Mouse (Mus musculus) midbrain, embryonic 16.5 days (tissue): ENCODE measurements around the gene Gm21083. TPM values are rescaled to one million over a fixed set of nuclear protein-coding genes. Genes with fewer than 3 reads are reported as not detected.
"Not testable (repeated sequence)": the region's sequence is repeated elsewhere in the genome, so short reads cannot be mapped to it uniquely, and the experiment has no call there.

Experiments used
- ATAC-seq: fragments of 200-750 bp; cut with Nextera tagmentation; 2 replicates; pipeline ENCODE4 v1.8.0; 2017; ENCODE audit warnings: moderate TSS enrichment
- H3K27ac ChIP-seq: fragments of 300-500 bp; sonication (generic); 2 replicates; pipeline ENCODE4 v1.5.1; 2014; ENCODE audit warnings: mild to moderate bottlenecking, low read length, mixed read lengths
- H3K27me3 ChIP-seq: fragments of 300-500 bp; sonication (generic); 2 replicates; pipeline ENCODE4 v1.6.1; 2014; ENCODE audit warnings: low read depth, low read length, mixed read lengths; ENCODE audit not compliant: control insufficient read depth, insufficient read depth
- H3K36me3 ChIP-seq: fragments of 300-500 bp; sonication (generic); 2 replicates; pipeline ENCODE4 v1.6.1; 2014; ENCODE audit warnings: mild to moderate bottlenecking, low read length, moderate library complexity, mixed read lengths; ENCODE audit not compliant: control insufficient read depth, insufficient read depth
- H3K4me1 ChIP-seq: fragments of 300-500 bp; sonication (generic); 2 replicates; pipeline ENCODE4 v1.6.1; 2014; ENCODE audit warnings: mild to moderate bottlenecking, low read length, mixed read lengths; ENCODE audit not compliant: control insufficient read depth, insufficient read depth
- H3K4me2 ChIP-seq: fragments of 300-500 bp; sonication (generic); 2 replicates; pipeline ENCODE4 v1.6.1; 2014; ENCODE audit warnings: mild to moderate bottlenecking, low read length, mixed read lengths
- H3K4me3 ChIP-seq: fragments of 300-500 bp; sonication (generic); 2 replicates; pipeline ENCODE4 v1.5.1; 2014; ENCODE audit warnings: low read depth, mild to moderate bottlenecking, low read length, moderate library complexity, mixed read lengths
- H3K9ac ChIP-seq: fragments of 300-500 bp; sonication (generic); 2 replicates; pipeline ENCODE4 v1.6.1; 2014; ENCODE audit warnings: low read depth, low read length, mixed read lengths
- H3K9me3 ChIP-seq: fragments of 300-500 bp; sonication (generic); replicated peaks from 2 replicates; pipeline ENCODE4 v1.6.1; 2014; ENCODE audit warnings: mild to moderate bottlenecking, low read length, mixed read lengths; ENCODE audit not compliant: control insufficient read depth, poor library complexity, severe bottlenecking
- WGBS: fragments of 180-500 bp; shearing (Covaris S2); extraction: QIAGEN DNeasy Blood & Tissue Kit; methylation state at CpG from one replicate; pipeline ENCODE4 v1.1.7; 2014; 5-methylcytosine and 5-hydroxymethylcytosine counted together
- polyA plus RNA-seq: library from polyadenylated mRNA; unstranded; fragments of >200 nt; fragmentation: Nextera tagmentation; extraction: Ambion mirVana; gene quantifications from 2 replicates; pipeline ENCODE4 v1.2.1, GENCODE M21; 2015

Gene Gm21083
- polyA plus RNA-seq, 1 experiment from 2014 or later = not detected

DNA sequence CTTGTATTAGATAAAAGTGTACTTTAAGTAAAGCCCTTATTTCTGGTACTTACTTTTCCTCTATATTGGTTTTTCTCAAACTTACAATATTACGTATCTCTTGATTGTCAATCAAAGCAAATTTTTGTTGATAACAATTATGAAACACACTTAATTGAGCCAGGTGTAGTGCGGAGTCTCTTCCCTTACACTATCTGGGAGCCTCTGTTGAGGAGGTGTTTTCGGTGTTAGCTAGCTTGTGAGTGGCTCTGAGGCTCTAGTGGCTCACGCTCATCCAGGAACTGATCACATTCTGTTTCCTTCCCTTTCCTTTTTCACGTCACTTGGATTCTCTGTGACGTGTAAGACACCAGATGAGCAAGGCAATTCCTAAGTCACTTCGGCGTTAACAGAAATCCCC lies 26.5 kb downstream of the Gm21083 start:
- not testable (repeated sequence) for H3K36me3 ChIP-seq, H3K4me2 ChIP-seq, H3K27me3 ChIP-seq, H3K4me3 ChIP-seq, H3K27ac ChIP-seq, ATAC-seq, H3K4me1 ChIP-seq, H3K9ac ChIP-seq
- H3K9me3 ChIP-seq = peaks cover 21% of the 10 kb centered on the region
- 75% methylated on average over 8 of the region's 8 CpGs for WGBS

DNA sequence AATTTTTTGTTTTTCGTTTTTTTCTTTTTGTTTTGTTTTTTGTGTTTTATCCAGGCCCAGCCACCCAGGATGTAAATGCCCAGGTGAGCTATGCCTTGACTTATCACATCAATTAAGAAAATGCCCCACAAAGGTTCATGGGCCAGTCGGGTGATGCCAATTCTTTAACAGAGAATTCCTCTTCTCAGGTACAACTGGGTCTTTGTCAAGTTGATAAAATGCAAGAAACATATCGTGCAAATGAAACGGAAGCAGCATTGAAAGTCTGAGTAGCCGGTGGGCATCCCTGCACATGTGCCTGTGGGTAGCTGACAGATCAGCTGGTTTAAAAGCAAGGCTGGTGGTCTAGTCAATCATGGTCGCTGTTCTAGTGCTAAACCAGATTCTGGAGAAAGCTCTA lies 29.5 kb downstream of the Gm21083 start:
- not testable (repeated sequence) for H3K4me1 ChIP-seq, H3K9me3 ChIP-seq, H3K27ac ChIP-seq, H3K36me3 ChIP-seq, ATAC-seq, H3K9ac ChIP-seq, H3K4me2 ChIP-seq, H3K27me3 ChIP-seq, H3K4me3 ChIP-seq
- 67% methylated on average over 6 of the region's 6 CpGs for WGBS

DNA sequence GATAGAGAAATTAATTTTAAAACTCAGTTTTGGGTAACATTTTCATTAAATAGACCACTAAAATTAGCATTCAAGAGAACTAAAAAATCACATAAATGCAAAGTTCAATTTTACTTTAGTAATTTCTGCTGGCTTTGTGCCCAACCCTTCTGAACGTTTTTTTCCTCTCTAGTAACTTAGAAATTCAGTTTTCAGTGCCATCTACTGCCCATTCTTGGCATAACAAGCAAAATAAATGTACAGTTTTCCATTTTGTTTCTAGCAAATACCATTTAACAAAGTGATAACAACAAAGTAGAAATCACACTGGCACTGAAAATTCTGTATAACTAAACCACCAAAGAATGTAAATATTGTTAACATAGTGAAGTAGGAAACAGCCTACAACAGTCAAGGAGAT lies 33.6 kb downstream of the Gm21083 start:
- not testable (repeated sequence) for H3K36me3 ChIP-seq, H3K4me3 ChIP-seq, H3K9me3 ChIP-seq, ATAC-seq, H3K27me3 ChIP-seq, H3K4me1 ChIP-seq, H3K9ac ChIP-seq, H3K27ac ChIP-seq, H3K4me2 ChIP-seq
- WGBS = 7% methylated on average over 1 of the region's 1 CpGs

DNA sequence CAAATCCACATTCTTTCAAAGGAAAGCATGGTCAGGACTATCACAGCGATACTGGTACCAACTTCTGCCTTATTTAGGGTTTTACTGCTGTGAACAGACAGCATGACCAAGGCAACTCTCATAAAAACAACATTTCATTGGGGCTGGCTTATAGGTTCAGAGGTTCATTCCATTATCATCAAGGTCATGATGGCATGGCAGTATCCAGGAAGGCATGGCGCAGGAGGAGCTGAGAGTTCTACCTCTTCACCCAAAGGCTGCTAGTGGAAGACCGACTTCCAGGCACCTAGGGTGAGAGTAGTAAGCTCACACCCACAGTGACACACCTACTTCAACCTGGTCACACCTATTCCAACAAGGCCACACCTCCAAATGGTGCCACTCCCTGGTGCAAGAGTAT lies 39.1 kb downstream of the Gm21083 start:
- H3K4me2 ChIP-seq, H3K27me3 ChIP-seq, H3K4me3 ChIP-seq, H3K4me1 ChIP-seq, H3K36me3 ChIP-seq, ATAC-seq, H3K27ac ChIP-seq, H3K9me3 ChIP-seq, H3K9ac ChIP-seq: not testable (repeated sequence)
- WGBS = 73% methylated on average over 3 of the region's 3 CpGs

DNA sequence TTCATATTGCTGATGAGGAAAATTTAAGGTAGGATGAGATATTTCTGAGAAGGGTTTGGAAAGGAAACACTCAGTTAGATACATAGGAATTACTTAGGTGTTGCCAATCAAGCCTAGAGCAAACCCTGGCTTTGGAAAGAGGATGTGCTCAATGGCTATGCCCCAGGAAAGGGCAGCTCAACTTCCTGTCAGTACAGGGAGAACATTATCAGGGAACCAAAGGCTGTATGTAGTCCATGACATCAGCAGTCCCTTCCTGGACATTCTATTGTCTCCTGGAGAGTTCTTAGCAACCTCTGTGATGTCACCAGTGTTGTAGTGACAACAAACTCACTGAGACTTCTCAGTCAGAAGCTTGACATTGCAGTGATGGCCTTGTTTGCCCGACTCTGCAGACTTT lies 41.6 kb downstream of the Gm21083 start, which contains the start of gene Speer4d:
TSS of gene Speer4d (plus strand) at position 301 of the 400 bp plus-strand sequence.
- H3K4me3 ChIP-seq, H3K9ac ChIP-seq, ATAC-seq, H3K36me3 ChIP-seq, H3K27ac ChIP-seq, H3K4me2 ChIP-seq, H3K27me3 ChIP-seq, H3K9me3 ChIP-seq, H3K4me1 ChIP-seq: not testable (repeated sequence)
- 56% methylated on average over 1 of the region's 1 CpGs for WGBS

DNA sequence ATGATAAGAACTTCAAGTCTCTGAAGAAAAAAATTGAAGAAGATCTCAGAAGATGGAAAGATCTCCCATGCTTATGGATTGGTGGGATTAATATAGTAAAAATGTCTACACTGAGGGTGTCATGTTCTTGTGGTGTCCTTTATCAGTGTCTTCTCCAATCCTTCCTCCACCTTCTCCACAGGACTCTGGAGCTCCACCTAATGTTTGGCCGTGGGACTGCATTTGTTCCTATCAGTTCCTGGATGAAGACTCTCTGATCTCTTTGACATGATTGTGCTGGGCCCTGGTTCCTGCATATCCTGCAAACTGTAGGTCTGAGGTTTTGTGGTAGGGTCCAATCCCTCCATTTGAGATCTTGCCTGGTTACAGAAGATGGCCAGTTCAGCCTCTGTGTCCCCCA lies 51.0 kb downstream of the Gm21083 start:
- H3K36me3 ChIP-seq, H3K4me2 ChIP-seq, H3K4me1 ChIP-seq, H3K9ac ChIP-seq, ATAC-seq, H3K27ac ChIP-seq, H3K27me3 ChIP-seq, H3K9me3 ChIP-seq, H3K4me3 ChIP-seq: not testable (repeated sequence)
- 32% methylated on average over 1 of the region's 1 CpGs for WGBS

DNA sequence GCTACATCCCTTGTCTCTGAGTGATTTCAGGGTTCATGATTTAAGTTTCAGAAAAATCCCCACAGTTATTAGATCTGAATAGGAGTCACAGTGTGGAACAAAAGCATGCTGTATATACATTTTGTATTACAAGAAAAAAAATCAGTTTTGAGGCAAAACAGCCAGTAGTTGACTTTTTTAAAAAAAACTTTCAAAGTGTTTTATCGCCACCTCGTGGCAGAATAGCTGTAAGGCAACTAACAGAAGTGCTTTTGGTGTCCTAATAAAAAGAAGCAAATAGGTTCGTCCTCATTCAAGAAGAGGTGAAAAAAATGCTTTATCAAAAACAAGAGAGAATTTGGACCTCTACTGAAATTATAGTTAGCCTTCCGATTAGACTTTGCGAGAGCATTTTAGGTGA lies 52.9 kb downstream of the Gm21083 start:
- H3K4me3 ChIP-seq, H3K9ac ChIP-seq, H3K9me3 ChIP-seq, H3K4me2 ChIP-seq, H3K4me1 ChIP-seq, H3K36me3 ChIP-seq, H3K27me3 ChIP-seq, ATAC-seq, H3K27ac ChIP-seq: not testable (repeated sequence)
- 37% methylated on average over 5 of the region's 5 CpGs for WGBS

Other genes starting within 250 kb of the Gm21083 start
- not detected in 2 replicates for gene Gm21149, start 100.8 kb upstream of the Gm21083 start, polyA plus RNA-seq
- not detected in 2 replicates for gene Gm21190, start 48.1 kb upstream of the Gm21083 start, polyA plus RNA-seq
- not detected in 2 replicates for gene Speer4d, start 41.7 kb downstream of the Gm21083 start, polyA plus RNA-seq
- not detected in 2 replicates for gene 4930572O03Rik, start 79.7 kb downstream of the Gm21083 start, polyA plus RNA-seq
- not detected in 2 replicates for gene Speer4c, start 136.9 kb downstream of the Gm21083 start, polyA plus RNA-seq